Mouse (Mus musculus) adrenal gland, adult (tissue): ENCODE measurements around the gene H2-T22.
"Not testable (repeated sequence)": the region's sequence is repeated elsewhere in the genome, so short reads cannot be mapped to it uniquely, and the experiment has no call there.

Experiments used
- DNase-seq, 2 experiments: peaks; one replicate each; pipeline ENCODE4 v3.0.0; 2022 to 2023; ENCODE audit warnings: low spot score in 1 of 2; ENCODE audit not compliant: inconsistent age in 2 of 2

H2-T22 gene

GRCm38 (mm10) chr17:36030046-36030702 lies 12.4 kb downstream of the H2-T22 start:
- peak in 1 of 2 experiments; percentile 48 for DNase-seq

GRCm38 (mm10) chr17:36028879-36029619 lies 13.5 kb downstream of the H2-T22 start:
- DNase-seq: no peak

- DNase-seq: no peak
Measured at GRCm38 (mm10) chr17:36027663-36028062, 14.9 kb downstream of the H2-T22 start.

- no peak for DNase-seq
Measured at GRCm38 (mm10) chr17:36025901-36026300, 16.6 kb downstream of the H2-T22 start.

GRCm38 (mm10) chr17:36025197-36025596 lies 17.4 kb downstream of the H2-T22 start:
- no peak for DNase-seq

- peak; percentile 50 to 82 for DNase-seq
Measured at GRCm38 (mm10) chr17:36023710-36024654, 18.6 kb downstream of the H2-T22 start.

- DNase-seq: no peak
Measured at GRCm38 (mm10) chr17:36022922-36023321, 19.6 kb downstream of the H2-T22 start.

GRCm38 (mm10) chr17:36022098-36022497 lies 20.4 kb downstream of the H2-T22 start:
- DNase-seq: no peak

GRCm38 (mm10) chr17:36021309-36021708 lies 21.2 kb downstream of the H2-T22 start:
- peak in 1 of 2 experiments; percentile 49 for DNase-seq

GRCm38 (mm10) chr17:36020191-36021073 lies 22.1 kb downstream of the H2-T22 start, which contains the start of gene H2-T24:
Gene H2-T24, minus strand, starts transcription at chr17:36020560.
- peak; percentile 79 to 93 for DNase-seq

- DNase-seq: no peak
Measured at GRCm38 (mm10) chr17:36019519-36019918, 23.0 kb downstream of the H2-T22 start.

GRCm38 (mm10) chr17:36018979-36019378 lies 23.6 kb downstream of the H2-T22 start:
- DNase-seq: peak in 1 of 2 experiments; percentile 71

GRCm38 (mm10) chr17:36017046-36017445 lies 25.5 kb downstream of the H2-T22 start:
- no peak for DNase-seq

GRCm38 (mm10) chr17:36014977-36015376 lies 27.6 kb downstream of the H2-T22 start:
- DNase-seq: no peak

- not testable (repeated sequence) for DNase-seq
Measured at GRCm38 (mm10) chr17:36004409-36004808, 38.1 kb downstream of the H2-T22 start.

- no peak for DNase-seq
Measured at GRCm38 (mm10) chr17:36003331-36003730, 39.2 kb downstream of the H2-T22 start.

- DNase-seq: no peak
Measured at GRCm38 (mm10) chr17:36001966-36002365, 40.6 kb downstream of the H2-T22 start.

- peak in 1 of 2 experiments; percentile 38 for DNase-seq
Measured at GRCm38 (mm10) chr17:36001121-36001897, 41.2 kb downstream of the H2-T22 start.

- no peak for DNase-seq
Measured at GRCm38 (mm10) chr17:36000349-36000748, 42.2 kb downstream of the H2-T22 start.
